Mouse (Mus musculus) liver, embryonic 14.5 days (tissue): ENCODE results near the gene Chn2. TPM values are rescaled to one million over a fixed set of nuclear protein-coding genes. Genes with fewer than 3 reads are reported as not detected.

ENCODE experiments used
- ATAC-seq: fragments of 200-750 bp; cut with Nextera tagmentation; 2 replicates; pipeline ENCODE4 v1.8.0; 2017; ENCODE audit warnings: moderate number of reproducible peaks, mild to moderate bottlenecking, moderate library complexity; ENCODE audit not compliant: insufficient read depth
- DNase-seq, 3 experiments: peaks; one replicate each; pipeline ENCODE4 v3.0.0-alpha.2; 2012 to 2013; ENCODE audit warnings: low read depth in 3 of 3, low spot score in 3 of 3
- H3K27ac ChIP-seq: fragments of 300-500 bp; sonication (generic); 2 replicates; pipeline ENCODE4 v1.5.1; 2014; ENCODE audit warnings: moderate library complexity, mild to moderate bottlenecking, control low read depth, inconsistent platforms
- H3K27me3 ChIP-seq: fragments of 300-500 bp; sonication (generic); 2 replicates; pipeline ENCODE4 v1.6.1; 2014; ENCODE audit warnings: mild to moderate bottlenecking, low read length, moderate library complexity; ENCODE audit not compliant: control insufficient read depth, insufficient read depth
- H3K36me3 ChIP-seq: fragments of 300-500 bp; sonication (generic); replicated peaks from 2 replicates; pipeline ENCODE4 v1.6.1; 2014; ENCODE audit warnings: low read depth; ENCODE audit not compliant: control insufficient read depth, insufficient read depth
- H3K4me1 ChIP-seq, 2 experiments: fragments of 200-500 bp in 1 of 2; fragments of 300-500 bp in 1 of 2; sonication (generic) in 1 of 2; replicated peaks; 2 replicates each; pipeline ENCODE4 v1.6.1; 2012 to 2014; ENCODE audit warnings: antibody characterized with exemption in 1 of 2, inconsistent platforms in 1 of 2, low read length in 1 of 2; ENCODE audit not compliant: control insufficient read depth in 2 of 2, insufficient read depth in 2 of 2
- H3K4me2 ChIP-seq: fragments of 300-500 bp; sonication (generic); 2 replicates; pipeline ENCODE4 v1.6.1; 2014; ENCODE audit warnings: low read depth, mild to moderate bottlenecking, control low read depth, moderate library complexity
- H3K4me3 ChIP-seq, 2 experiments: fragments of 200-500 bp in 1 of 2; fragments of 300-500 bp in 1 of 2; sonication (generic) in 1 of 2; 2 replicates each; pipeline ENCODE4 v1.5.1; 2012 to 2014; ENCODE audit warnings: low read depth in 2 of 2, low read length in 2 of 2, mild to moderate bottlenecking in 2 of 2, control low read depth in 1 of 2, inconsistent platforms in 1 of 2, moderate library complexity in 1 of 2; ENCODE audit not compliant: insufficient read depth in 1 of 2
- H3K9ac ChIP-seq: fragments of 300-500 bp; sonication (generic); replicated peaks from 2 replicates; pipeline ENCODE4 v1.6.1; 2014; ENCODE audit warnings: mild to moderate bottlenecking, control low read depth, moderate library complexity
- H3K9me3 ChIP-seq: fragments of 300-500 bp; sonication (generic); 2 replicates; pipeline ENCODE4 v1.6.1; 2016; ENCODE audit warnings: low read length, mixed read lengths; ENCODE audit not compliant: control insufficient read depth
- CTCF ChIP-seq: IDR thresholded peaks from 2 replicates; pipeline ENCODE4 v1.5.1; 2016; ENCODE audit warnings: antibody characterized with exemption, low read depth, control low read depth
- EP300 ChIP-seq: IDR thresholded peaks from 2 replicates; pipeline ENCODE4 v1.6.1; 2016; ENCODE audit warnings: antibody characterized with exemption, low read depth
- WGBS: fragments of 180-500 bp; shearing (Covaris S2); extraction: QIAGEN DNeasy Blood & Tissue Kit; methylation state at CpG from one replicate; pipeline ENCODE4 v1.1.7; 2014; ENCODE audit not compliant: insufficient replicate concordance; 5-methylcytosine and 5-hydroxymethylcytosine counted together
- polyA plus RNA-seq, 2 experiments: library from polyadenylated mRNA; depleted of rRNA in 1 of 2; stranded (reverse) in 1 of 2; unstranded in 1 of 2; fragments of >200 nt; fragmentation: Nextera tagmentation in 1 of 2; extraction: Ambion mirVana in 1 of 2; gene quantifications; 2 replicates each; pipeline versions ENCODE4 v1.2.1 to v1.2.3; 2012 to 2014

Gene Chn2
- polyA plus RNA-seq, 2 experiments: 1.7 to 4.3 TPM

DNA sequence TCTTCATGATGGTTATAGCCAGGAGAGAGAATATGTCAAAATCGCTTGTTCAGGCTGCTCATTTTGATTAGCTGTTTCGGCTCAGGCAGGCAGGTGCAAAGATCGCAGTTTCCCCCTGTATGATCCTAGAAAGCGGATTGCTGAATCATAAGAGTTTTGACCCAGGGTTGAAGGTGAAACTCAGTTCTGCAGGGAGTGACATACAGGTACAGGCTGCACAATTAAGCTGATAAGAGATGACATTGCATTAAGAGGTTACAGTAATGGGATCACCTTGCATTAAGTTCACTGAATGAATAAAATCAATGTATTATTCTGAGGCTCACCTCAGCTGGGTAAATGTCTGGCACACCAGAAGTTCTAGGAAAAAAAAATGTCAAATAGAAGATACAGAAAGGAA, 101.1 kb downstream of the Chn2 start:
- no peak overlapping the region for H3K9ac ChIP-seq
- ATAC-seq (no peak), DNase-seq (no peak)
- H3K9me3 ChIP-seq: no peaks in the 10 kb centered on the region
- no peak overlapping the region for H3K4me3 ChIP-seq
- WGBS: 81% methylated on average over 4 of the region's 4 CpGs
- no peaks in the 10 kb centered on the region for H3K27me3 ChIP-seq
- H3K27ac ChIP-seq: no peak overlapping the region
- TF ChIP-seq EP300 (no peak), CTCF (no peak)
- H3K36me3 ChIP-seq: no peaks in the 10 kb centered on the region
- H3K4me1 ChIP-seq: 0 out of 4 replicates have a peak, but pooled peaks cover 0 to 2% of the 10 kb centered on the region in 2 experiments
- H3K4me2 ChIP-seq: no peak overlapping the region

DNA sequence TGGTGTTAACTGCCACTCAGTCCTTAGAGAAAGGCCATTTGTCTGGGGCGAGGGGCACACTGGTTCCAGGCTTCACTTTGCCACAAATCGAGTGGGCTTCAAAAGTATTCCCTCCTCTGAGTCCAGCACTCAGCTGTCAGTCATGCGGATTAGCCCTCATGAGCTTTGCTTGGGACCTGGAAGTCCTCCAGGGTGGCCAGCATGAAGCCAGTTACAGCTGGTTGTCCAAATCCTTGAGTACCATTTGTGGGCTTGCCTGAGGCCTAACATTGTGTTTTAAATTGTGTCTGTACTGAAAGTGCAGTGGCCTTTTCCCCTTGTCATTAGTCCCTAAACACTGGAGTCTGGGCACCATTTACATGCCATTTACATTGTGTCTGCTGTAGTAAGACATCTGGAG, 101.8 kb downstream of the Chn2 start:
- no peaks in the 10 kb centered on the region for H3K36me3 ChIP-seq
- no peak overlapping the region for H3K9ac ChIP-seq
- ATAC-seq (no peak), DNase-seq (no peak)
- TF ChIP-seq EP300 (no peak), CTCF (no peak)
- 0 out of 4 replicates have a peak, but pooled peaks cover 0 to 2% of the 10 kb centered on the region in 2 experiments for H3K4me1 ChIP-seq
- WGBS: 63% methylated on average over 3 of the region's 3 CpGs
- H3K4me3 ChIP-seq: no peak overlapping the region
- no peak overlapping the region for H3K27ac ChIP-seq
- H3K4me2 ChIP-seq: no peak overlapping the region
- no peaks in the 10 kb centered on the region for H3K9me3 ChIP-seq
- no peaks in the 10 kb centered on the region for H3K27me3 ChIP-seq

DNA sequence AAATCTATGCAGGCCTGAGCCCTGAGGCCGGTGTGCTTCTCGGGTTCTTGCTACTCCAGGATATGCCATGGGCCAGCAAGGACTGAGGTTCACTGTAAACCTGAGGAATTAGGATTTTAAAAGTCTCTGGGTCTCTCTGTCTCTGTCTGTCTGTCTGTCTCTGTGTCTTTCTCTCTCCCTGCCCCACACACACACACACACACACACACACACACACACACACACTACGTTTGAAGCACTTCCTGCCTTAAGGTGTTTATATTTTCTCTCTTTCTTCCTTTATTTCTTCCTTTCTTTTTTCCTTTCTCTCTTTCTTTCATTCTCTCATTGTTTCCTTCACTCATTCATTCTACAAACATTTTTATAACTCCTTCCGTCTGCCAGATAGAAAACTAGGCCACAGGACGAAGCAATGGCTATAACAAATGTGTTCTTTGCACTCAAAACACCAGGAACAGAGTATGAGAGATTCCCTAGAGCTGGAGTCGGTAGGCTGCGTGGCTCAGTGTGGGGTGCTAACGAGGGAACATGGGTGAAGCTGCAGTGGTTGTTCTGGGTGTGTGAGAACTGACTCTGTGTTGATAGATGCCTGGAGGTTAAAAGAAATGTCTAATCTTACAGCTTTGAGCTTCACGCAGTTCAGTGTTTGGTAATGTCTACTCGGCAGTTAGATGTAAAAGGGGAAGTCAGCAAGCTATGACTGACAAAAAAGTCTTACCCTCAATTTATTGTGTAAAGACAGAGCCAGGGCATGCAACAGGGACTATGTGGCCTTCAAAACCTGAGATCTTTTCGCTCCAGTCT, 103.7 kb downstream of the Chn2 start:
- Histone ChIP-seq H3K36me3 (no peaks in the 10 kb centered on the region), H3K27me3 (no peaks in the 10 kb centered on the region), H3K4me2 (no peak overlapping the region), H3K27ac (no peak overlapping the region), H3K9ac (no peak overlapping the region), H3K4me3 (no peak overlapping the region), H3K9me3 (no peaks in the 10 kb centered on the region), H3K4me1 (0 out of 4 replicates have a peak, but pooled peaks cover 0 to 2% of the 10 kb centered on the region in 2 experiments)
- ATAC-seq: no peak
- WGBS: 32% methylated on average over 11 of the region's 11 CpGs
- TF ChIP-seq EP300 (no peak), CTCF (no peak)
- no peak for DNase-seq

DNA sequence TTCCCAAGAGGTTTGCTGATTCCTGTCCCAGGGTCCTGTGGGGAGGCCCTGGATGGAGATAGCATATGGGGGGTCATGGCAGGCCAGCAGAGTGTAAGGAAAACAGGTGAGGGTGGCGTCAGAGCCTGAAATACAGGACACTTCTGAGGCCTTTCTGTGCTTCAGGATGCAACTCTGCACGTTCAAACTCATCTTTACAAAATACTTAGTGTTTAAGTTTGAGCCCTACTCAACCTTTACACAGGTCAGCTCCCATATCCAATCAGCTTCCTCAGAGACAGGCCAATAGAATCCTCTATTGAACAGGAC, 104.3 kb downstream of the Chn2 start:
- no peak overlapping the region for H3K9ac ChIP-seq

DNA sequence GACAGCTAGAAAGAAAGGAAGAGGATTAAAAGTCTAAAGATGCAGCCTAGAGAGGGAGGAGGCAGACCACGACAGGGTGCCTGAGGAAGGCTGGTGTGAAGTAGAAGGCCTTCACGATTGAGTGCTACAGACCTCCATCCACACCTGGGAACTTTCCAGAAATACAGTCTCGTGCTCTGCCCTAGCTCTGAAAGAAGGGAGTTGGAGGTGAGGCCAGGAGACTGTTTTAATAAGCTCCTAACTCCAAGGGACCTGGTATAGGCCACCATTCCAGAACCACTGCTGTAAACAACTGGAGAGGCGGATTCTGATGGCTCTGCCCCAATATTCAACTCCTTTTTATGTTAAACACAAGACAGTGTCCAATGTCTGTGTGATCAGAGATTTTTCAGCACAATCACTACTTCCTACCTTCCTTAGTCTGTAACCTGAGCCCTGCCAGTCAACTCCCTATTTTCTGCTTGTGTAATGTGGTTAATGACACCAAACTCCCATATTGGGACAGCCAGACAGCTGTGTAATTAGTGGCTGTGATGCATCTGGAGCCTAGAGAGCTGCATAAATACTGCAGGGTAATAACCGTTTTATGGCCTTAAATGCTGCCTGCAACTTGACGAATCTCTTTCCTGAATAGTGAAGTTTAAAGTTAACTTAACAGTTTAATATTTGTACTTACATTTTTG, 109.6 kb downstream of the Chn2 start:
- no peak for ATAC-seq
- Histone ChIP-seq H3K9ac (no peak overlapping the region), H3K4me3 (no peak overlapping the region), H3K36me3 (no peaks in the 10 kb centered on the region), H3K9me3 (no peaks in the 10 kb centered on the region), H3K4me1 (no peaks in the 10 kb centered on the region), H3K27me3 (no peaks in the 10 kb centered on the region), H3K27ac (no peak overlapping the region), H3K4me2 (no peak overlapping the region)
- no peak for TF ChIP-seq EP300
- no peak for TF ChIP-seq CTCF
- WGBS: 60% methylated on average over 6 of the region's 6 CpGs
- DNase-seq: no peak

More for the DNA sequence above, 104.3 kb downstream of the Chn2 start:
- H3K27me3 ChIP-seq: no peaks in the 10 kb centered on the region
- TF ChIP-seq CTCF: no peak
- TF ChIP-seq EP300: no peak
- DNase-seq: no peak
- no peak for ATAC-seq
- H3K4me1 ChIP-seq: 0 out of 4 replicates have a peak, but pooled peaks cover 0 to 2% of the 10 kb centered on the region in 2 experiments
- WGBS: 32% methylated on average over 2 of the region's 2 CpGs
- no peak overlapping the region for H3K4me3 ChIP-seq
- H3K27ac ChIP-seq: no peak overlapping the region
- no peaks in the 10 kb centered on the region for H3K36me3 ChIP-seq
- no peaks in the 10 kb centered on the region for H3K9me3 ChIP-seq
- no peak overlapping the region for H3K4me2 ChIP-seq
